Mouse (Mus musculus): ENCODE measurements around the gene Eci1.

Eci1 gene

GRCm38 (mm10) chr17:24440377-24440776 is 13.9 kb downstream of the Eci1 start:
- peak in 1 of 2 experiments; percentile 16 for DNase-seq (ENCODE audit: low spot score in 2 of 2)

- peak in 1 of 2 experiments; percentile 28 for DNase-seq (ENCODE audit: low spot score in 2 of 2)
These were observed 14.7 kb downstream of the Eci1 start for GRCm38 (mm10) chr17:24441148-24441547.

GRCm38 (mm10) chr17:24442107-24442506 is 15.7 kb downstream of the Eci1 start:
- DNase-seq (ENCODE audit: low spot score in 2 of 2): no peak

- DNase-seq (ENCODE audit: low spot score in 2 of 2): no peak
These were observed 16.3 kb downstream of the Eci1 start, which contains the start of gene Dnase1l2 for GRCm38 (mm10) chr17:24442632-24443155. Gene Dnase1l2, minus strand, starts transcription at chr17:24443105.

- no peak for DNase-seq (ENCODE audit: low spot score in 2 of 2)
These were observed 17.0 kb downstream of the Eci1 start for GRCm38 (mm10) chr17:24443409-24443808.

- peak in 1 of 2 experiments; percentile 24 for DNase-seq (ENCODE audit: low spot score in 2 of 2)
These were observed 20.1 kb downstream of the Eci1 start for GRCm38 (mm10) chr17:24446590-24446989.

- peak in 1 of 2 experiments; percentile 13 for DNase-seq (ENCODE audit: low spot score in 2 of 2)
These were observed 23.1 kb downstream of the Eci1 start for GRCm38 (mm10) chr17:24449507-24449906.

- peak in 1 of 2 experiments; percentile 17 for DNase-seq (ENCODE audit: low spot score in 2 of 2)
These were observed 24.8 kb downstream of the Eci1 start for GRCm38 (mm10) chr17:24451220-24451619.

- peak in 1 of 2 experiments; percentile 20 for DNase-seq (ENCODE audit: low spot score in 2 of 2)
These were observed 26.9 kb downstream of the Eci1 start for GRCm38 (mm10) chr17:24453372-24453771.

GRCm38 (mm10) chr17:24454218-24454755 is 27.8 kb downstream of the Eci1 start:
- DNase-seq (ENCODE audit: low spot score in 2 of 2): no peak

- DNase-seq (ENCODE audit: low spot score in 2 of 2): peak; percentile 99
These were observed 28.5 kb downstream of the Eci1 start for GRCm38 (mm10) chr17:24454756-24455522.

GRCm38 (mm10) chr17:24455523-24456206 is 29.2 kb downstream of the Eci1 start:
- peak; percentile 23 to 43 for DNase-seq (ENCODE audit: low spot score in 2 of 2)

GRCm38 (mm10) chr17:24461580-24461979 is 35.1 kb downstream of the Eci1 start:
- peak in 1 of 2 experiments; percentile 23 for DNase-seq (ENCODE audit: low spot score in 2 of 2)

- DNase-seq (ENCODE audit: low spot score in 2 of 2): no peak
These were observed 36.5 kb downstream of the Eci1 start for GRCm38 (mm10) chr17:24462932-24463331.

GRCm38 (mm10) chr17:24463374-24464133 is 37.1 kb downstream of the Eci1 start:
- peak in 1 of 2 experiments; percentile 20 for DNase-seq (ENCODE audit: low spot score in 2 of 2)

- DNase-seq (ENCODE audit: low spot score in 2 of 2): no peak
These were observed 42.3 kb downstream of the Eci1 start for GRCm38 (mm10) chr17:24468636-24469246.

GRCm38 (mm10) chr17:24469336-24469909 is 43.0 kb downstream of the Eci1 start:
- no peak for DNase-seq (ENCODE audit: low spot score in 2 of 2)

- DNase-seq (ENCODE audit: low spot score in 2 of 2): peak; percentile 100
These were observed 43.6 kb downstream of the Eci1 start, which contains the start of the genes E4f1 and Pgp for GRCm38 (mm10) chr17:24469910-24470602. Gene E4f1, minus strand, starts transcription at chr17:24470313. Gene Pgp, plus strand, starts transcription at chr17:24470392.

- DNase-seq (ENCODE audit: low spot score in 2 of 2): peak; percentile 61 to 70
These were observed 44.5 kb downstream of the Eci1 start for GRCm38 (mm10) chr17:24470701-24471527.
